Mouse (Mus musculus): ENCODE results near the gene Sertad3. TPM values are rescaled to one million over a fixed set of nuclear protein-coding genes. Genes with fewer than 3 reads are reported as not detected.

Sertad3 gene
- total RNA-seq (2015; ENCODE audit: low replicate concordance), result 31.8 and 57.3 TPM in 2 replicates
- total RNA-seq (2017; ENCODE audit: low replicate concordance), result 56.2 and 61.8 TPM in 2 replicates

GRCm38 (mm10) chr7:27473156-27473834 is at the start of gene Sertad3:
Gene Sertad3, plus strand, starts transcription at chr7:27473768.
- ATAC-seq (replicated peaks; ENCODE audit: low FRiP score, poor library complexity, severe bottlenecking), result peak; percentile 78

GRCm38 (mm10) chr7:27427387-27427786 is 46.2 kb upstream of the Sertad3 start:
- no peak for ATAC-seq (replicated peaks; ENCODE audit: low FRiP score, poor library complexity, severe bottlenecking)

- no peak for ATAC-seq (replicated peaks; ENCODE audit: low FRiP score, poor library complexity, severe bottlenecking)
These were observed 45.6 kb upstream of the Sertad3 start for GRCm38 (mm10) chr7:27428002-27428401.

GRCm38 (mm10) chr7:27429135-27429534 is 44.4 kb upstream of the Sertad3 start:
- no peak for ATAC-seq (replicated peaks; ENCODE audit: low FRiP score, poor library complexity, severe bottlenecking)

- ATAC-seq (replicated peaks; ENCODE audit: low FRiP score, poor library complexity, severe bottlenecking), result 0 out of 2 replicates have a peak, but pooled peaks have one; percentile 43
These were observed 40.2 kb upstream of the Sertad3 start for GRCm38 (mm10) chr7:27433349-27433748.

GRCm38 (mm10) chr7:27433794-27434193 is 39.8 kb upstream of the Sertad3 start:
- 0 out of 2 replicates have a peak, but pooled peaks have one; percentile 26 for ATAC-seq (replicated peaks; ENCODE audit: low FRiP score, poor library complexity, severe bottlenecking)

- peak; percentile 86 for ATAC-seq (replicated peaks; ENCODE audit: low FRiP score, poor library complexity, severe bottlenecking)
These were observed 36.0 kb upstream of the Sertad3 start for GRCm38 (mm10) chr7:27437544-27437943.

- ATAC-seq (replicated peaks; ENCODE audit: low FRiP score, poor library complexity, severe bottlenecking), result no peak
These were observed 33.6 kb upstream of the Sertad3 start for GRCm38 (mm10) chr7:27440014-27440413.

- ATAC-seq (replicated peaks; ENCODE audit: low FRiP score, poor library complexity, severe bottlenecking), result no peak
These were observed 27.5 kb upstream of the Sertad3 start for GRCm38 (mm10) chr7:27446051-27446450.

- ATAC-seq (replicated peaks; ENCODE audit: low FRiP score, poor library complexity, severe bottlenecking), result no peak
These were observed 26.8 kb upstream of the Sertad3 start for GRCm38 (mm10) chr7:27446521-27447418.

GRCm38 (mm10) chr7:27447419-27448286 is 25.9 kb upstream of the Sertad3 start, which contains the start of the genes Sptbn4 and Blvrb:
Gene Sptbn4, minus strand, starts transcription at chr7:27447686.
Gene Blvrb, plus strand, starts transcription at chr7:27447978.
- ATAC-seq (replicated peaks; ENCODE audit: low FRiP score, poor library complexity, severe bottlenecking), result peak; percentile 78

- peak; percentile 57 for ATAC-seq (replicated peaks; ENCODE audit: low FRiP score, poor library complexity, severe bottlenecking)
These were observed 25.0 kb upstream of the Sertad3 start for GRCm38 (mm10) chr7:27448421-27449206.

- ATAC-seq (replicated peaks; ENCODE audit: low FRiP score, poor library complexity, severe bottlenecking), result peak; percentile 58
These were observed 24.2 kb upstream of the Sertad3 start for GRCm38 (mm10) chr7:27449256-27449862.

GRCm38 (mm10) chr7:27451359-27451758 is 22.2 kb upstream of the Sertad3 start:
- no peak for ATAC-seq (replicated peaks; ENCODE audit: low FRiP score, poor library complexity, severe bottlenecking)

GRCm38 (mm10) chr7:27452206-27452770 is 21.3 kb upstream of the Sertad3 start:
- ATAC-seq (replicated peaks; ENCODE audit: low FRiP score, poor library complexity, severe bottlenecking), result no peak

GRCm38 (mm10) chr7:27454461-27455121 is 19.0 kb upstream of the Sertad3 start:
- peak; percentile 80 for ATAC-seq (replicated peaks; ENCODE audit: low FRiP score, poor library complexity, severe bottlenecking)

GRCm38 (mm10) chr7:27455273-27455672 is 18.3 kb upstream of the Sertad3 start:
- no peak for ATAC-seq (replicated peaks; ENCODE audit: low FRiP score, poor library complexity, severe bottlenecking)

- ATAC-seq (replicated peaks; ENCODE audit: low FRiP score, poor library complexity, severe bottlenecking), result peak; percentile 60
These were observed 15.0 kb upstream of the Sertad3 start for GRCm38 (mm10) chr7:27458614-27459013.
